Mouse (Mus musculus): Measurements from ENCODE around the gene Slc38a1. TPM values are rescaled to one million over a fixed set of nuclear protein-coding genes. Genes with fewer than 3 reads are reported as not detected.
"Not testable (repeated sequence)": the region's sequence is repeated elsewhere in the genome, so short reads cannot be mapped to it uniquely, and the experiment has no call there.

Slc38a1 gene
- polyA plus RNA-seq, 2 experiments: 50.4 to 57.7 TPM

DNA sequence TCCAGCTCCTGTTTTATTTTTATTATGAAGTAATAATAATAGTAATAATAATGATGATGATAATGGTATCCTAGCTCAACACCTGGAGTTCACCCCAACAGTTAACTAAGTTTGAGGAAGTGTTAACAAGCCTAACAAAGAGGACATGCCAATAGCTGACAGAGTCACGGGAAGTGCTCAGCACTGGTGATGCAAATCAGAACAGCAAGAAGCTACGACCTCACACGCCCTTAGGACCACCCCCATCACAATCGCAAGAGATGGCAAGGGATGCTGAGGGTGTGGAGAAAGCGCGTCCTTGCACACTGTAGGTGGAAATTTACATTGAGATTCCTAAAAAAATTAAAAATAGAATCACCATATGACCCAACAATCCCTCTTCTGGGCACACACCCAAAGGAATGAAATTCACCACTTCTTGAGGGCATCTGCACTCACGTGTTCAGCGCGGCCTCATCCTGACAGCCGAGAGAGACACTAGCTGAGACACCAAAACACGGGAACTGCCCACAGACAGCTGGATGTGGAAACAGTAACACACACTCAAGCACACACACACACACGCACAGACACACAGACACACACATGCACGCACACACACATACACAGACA lies 11.5 kb downstream of the Slc38a1 start:
- Histone ChIP-seq H3K4me3 (replicated peaks; ENCODE audit: low read length) (no peak overlapping the region), H3K27me3 (ENCODE audit: control insufficient read depth, insufficient read depth, low read length) (no peaks in the 10 kb centered on the region), H3K9me3 (ENCODE audit: control insufficient read depth, low read length) (no peaks in the 10 kb centered on the region), H3K4me2 (replicated peaks; ENCODE audit: low read depth, low read length, severe bottlenecking) (no peak overlapping the region), H3K9ac (ENCODE audit: low read depth, low read length, severe bottlenecking) (no peak overlapping the region), H3K27ac (replicated peaks; ENCODE audit: low read depth, low read length) (no peak overlapping the region), H3K36me3 (ENCODE audit: control insufficient read depth, insufficient read depth, low read length) (peaks cover 18% of the 10 kb centered on the region), H3K4me1 (ENCODE audit: control insufficient read depth, insufficient read depth, low read length) (peaks cover 3% of the 10 kb centered on the region; the same call in 1 of the 2 replicates)
- no peak for DNase-seq (ENCODE audit: low spot score)
- 82% methylated on average over 13 of the region's 13 CpGs for WGBS
- TF ChIP-seq POLR2A (IDR thresholded peaks at IDR 0.05; ENCODE audit: borderline replicate concordance, extremely low read depth, insufficient read depth, insufficient read length): no peak
- no peak for ATAC-seq (ENCODE audit: low FRiP score, low read depth)

DNA sequence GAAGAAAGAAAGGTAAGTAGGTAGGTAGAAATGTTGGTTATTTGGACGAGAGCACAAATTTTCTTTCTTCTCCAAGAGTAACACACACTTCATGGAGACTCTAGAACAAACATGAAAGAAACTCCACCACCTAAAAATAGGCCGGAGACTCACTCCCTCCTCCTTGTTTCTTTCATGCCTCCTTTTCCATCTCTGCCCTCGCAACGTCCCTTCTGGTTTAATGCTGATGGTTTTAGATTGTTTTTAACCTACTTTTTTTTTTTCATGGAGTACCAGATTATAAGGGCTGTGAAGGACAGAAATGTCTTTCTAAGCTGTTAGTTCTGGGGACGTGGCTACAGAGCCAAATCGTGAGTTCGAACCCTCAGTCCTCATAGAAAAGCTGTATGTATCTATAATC lies 14.5 kb downstream of the Slc38a1 start:
- no peaks in the 10 kb centered on the region for H3K9me3 ChIP-seq (ENCODE audit: control insufficient read depth, low read length)
- no peak overlapping the region for H3K9ac ChIP-seq (ENCODE audit: low read depth, low read length, severe bottlenecking)
- no peak for DNase-seq (ENCODE audit: low spot score)
- H3K27me3 ChIP-seq (ENCODE audit: control insufficient read depth, insufficient read depth, low read length): no peaks in the 10 kb centered on the region
- no peak overlapping the region for H3K27ac ChIP-seq (replicated peaks; ENCODE audit: low read depth, low read length)
- H3K36me3 ChIP-seq (ENCODE audit: control insufficient read depth, insufficient read depth, low read length): peaks cover 23% of the 10 kb centered on the region
- WGBS: 92% methylated on average over 7 of the region's 7 CpGs
- no peak for TF ChIP-seq POLR2A (IDR thresholded peaks at IDR 0.05; ENCODE audit: borderline replicate concordance, extremely low read depth, insufficient read depth, insufficient read length)
- no peaks in the 10 kb centered on the region for H3K4me1 ChIP-seq (ENCODE audit: control insufficient read depth, insufficient read depth, low read length)
- no peak for ATAC-seq (ENCODE audit: low FRiP score, low read depth)
- H3K4me2 ChIP-seq (replicated peaks; ENCODE audit: low read depth, low read length, severe bottlenecking): no peak overlapping the region
- H3K4me3 ChIP-seq (replicated peaks; ENCODE audit: low read length): no peak overlapping the region

GRCm38 (mm10) chr15:96626871-96627270 lies 15.8 kb downstream of the Slc38a1 start:
- no peak for DNase-seq (ENCODE audit: low spot score)
- Histone ChIP-seq H3K4me2 (replicated peaks; ENCODE audit: low read depth, low read length, severe bottlenecking) (no peak overlapping the region), H3K27ac (replicated peaks; ENCODE audit: low read depth, low read length) (no peak overlapping the region), H3K4me1 (ENCODE audit: control insufficient read depth, insufficient read depth, low read length) (no peaks in the 10 kb centered on the region), H3K36me3 (ENCODE audit: control insufficient read depth, insufficient read depth, low read length) (peaks cover 25% of the 10 kb centered on the region), H3K4me3 (replicated peaks; ENCODE audit: low read length) (no peak overlapping the region), H3K9me3 (ENCODE audit: control insufficient read depth, low read length) (no peaks in the 10 kb centered on the region; the same call in 1 of the 2 replicates), H3K27me3 (ENCODE audit: control insufficient read depth, insufficient read depth, low read length) (no peaks in the 10 kb centered on the region), H3K9ac (ENCODE audit: low read depth, low read length, severe bottlenecking) (no peak overlapping the region)
- no peak for ATAC-seq (ENCODE audit: low FRiP score, low read depth)
- 87% methylated on average over 5 of the region's 5 CpGs for WGBS
- no peak for TF ChIP-seq POLR2A (IDR thresholded peaks at IDR 0.05; ENCODE audit: borderline replicate concordance, extremely low read depth, insufficient read depth, insufficient read length)

- H3K4me3 ChIP-seq (replicated peaks; ENCODE audit: low read length); H3K4me1 ChIP-seq (ENCODE audit: control insufficient read depth, insufficient read depth, low read length); H3K27ac ChIP-seq (replicated peaks; ENCODE audit: low read depth, low read length); ATAC-seq (ENCODE audit: low FRiP score, low read depth); H3K9ac ChIP-seq (ENCODE audit: low read depth, low read length, severe bottlenecking); H3K27me3 ChIP-seq (ENCODE audit: control insufficient read depth, insufficient read depth, low read length); H3K4me2 ChIP-seq (replicated peaks; ENCODE audit: low read depth, low read length, severe bottlenecking); H3K9me3 ChIP-seq (ENCODE audit: control insufficient read depth, low read length); DNase-seq (ENCODE audit: low spot score): not testable (repeated sequence)
- H3K36me3 ChIP-seq (ENCODE audit: control insufficient read depth, insufficient read depth, low read length): peaks cover 39% of the 10 kb centered on the region
- 91% methylated on average over 9 of the region's 9 CpGs for WGBS
Measured at GRCm38 (mm10) chr15:96625012-96625411, 17.7 kb downstream of the Slc38a1 start.

DNA sequence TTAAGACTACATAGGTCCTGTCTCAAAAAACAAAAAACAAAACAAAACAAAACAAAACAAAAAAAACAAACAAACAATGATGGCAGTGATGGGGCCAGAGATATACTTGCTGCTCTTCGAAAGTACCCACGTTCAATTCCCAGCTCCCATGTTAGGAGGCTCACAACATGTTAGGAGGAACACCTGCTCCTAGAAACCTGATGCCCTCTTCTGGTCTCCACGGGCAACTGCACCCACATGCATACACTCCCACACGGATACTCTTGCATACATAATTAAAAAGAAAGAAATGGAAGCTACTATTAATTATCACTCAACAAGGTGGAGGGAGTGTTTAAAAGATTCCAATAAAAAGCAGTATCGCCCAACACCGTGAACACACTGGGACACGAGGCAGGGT lies 20.3 kb downstream of the Slc38a1 start:
- no peak overlapping the region for H3K27ac ChIP-seq (replicated peaks; ENCODE audit: low read depth, low read length)
- H3K27me3 ChIP-seq (ENCODE audit: control insufficient read depth, insufficient read depth, low read length): no peaks in the 10 kb centered on the region
- whole genome bisulfite sequencing: 97% methylated on average over 7 of the region's 7 CpGs
- H3K9ac ChIP-seq (ENCODE audit: low read depth, low read length, severe bottlenecking): no peak overlapping the region
- H3K4me3 ChIP-seq (replicated peaks; ENCODE audit: low read length): no peak overlapping the region
- no peaks in the 10 kb centered on the region for H3K4me1 ChIP-seq (ENCODE audit: control insufficient read depth, insufficient read depth, low read length)
- DNase-seq (ENCODE audit: low spot score) (no peak), ATAC-seq (ENCODE audit: low FRiP score, low read depth) (no peak)
- no peak overlapping the region for H3K4me2 ChIP-seq (replicated peaks; ENCODE audit: low read depth, low read length, severe bottlenecking)
- no peak for TF ChIP-seq POLR2A (IDR thresholded peaks at IDR 0.05; ENCODE audit: borderline replicate concordance, extremely low read depth, insufficient read depth, insufficient read length)
- H3K9me3 ChIP-seq (ENCODE audit: control insufficient read depth, low read length): no peaks in the 10 kb centered on the region; the same call in 1 of the 2 replicates
- peaks cover 54% of the 10 kb centered on the region for H3K36me3 ChIP-seq (ENCODE audit: control insufficient read depth, insufficient read depth, low read length)

DNA sequence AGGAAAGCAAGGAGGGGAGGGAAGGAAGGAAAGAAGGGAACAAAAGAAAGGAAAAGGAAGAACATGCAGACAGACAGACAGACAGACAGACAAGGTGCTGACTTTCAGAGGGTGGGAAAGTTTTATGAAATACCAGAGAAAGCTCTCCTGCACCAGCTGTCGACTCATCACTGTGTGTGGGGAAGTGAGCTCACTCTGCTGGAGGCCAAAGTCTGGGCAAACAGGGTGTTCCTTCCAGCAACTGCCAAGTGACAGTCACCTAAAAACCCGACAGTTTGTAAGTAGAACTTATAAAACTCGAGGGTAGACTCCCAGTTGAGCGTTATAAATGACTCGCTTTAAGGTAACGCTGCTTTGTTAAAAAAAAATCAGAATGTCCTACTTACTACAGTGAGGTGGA lies 21.0 kb downstream of the Slc38a1 start:
- TF ChIP-seq POLR2A (IDR thresholded peaks at IDR 0.05; ENCODE audit: borderline replicate concordance, extremely low read depth, insufficient read depth, insufficient read length): no peak
- Histone ChIP-seq H3K4me2 (replicated peaks; ENCODE audit: low read depth, low read length, severe bottlenecking) (no peak overlapping the region), H3K9me3 (ENCODE audit: control insufficient read depth, low read length) (no peaks in the 10 kb centered on the region; the same call in 1 of the 2 replicates), H3K27me3 (ENCODE audit: control insufficient read depth, insufficient read depth, low read length) (no peaks in the 10 kb centered on the region), H3K4me3 (replicated peaks; ENCODE audit: low read length) (no peak overlapping the region), H3K4me1 (ENCODE audit: control insufficient read depth, insufficient read depth, low read length) (no peaks in the 10 kb centered on the region), H3K36me3 (ENCODE audit: control insufficient read depth, insufficient read depth, low read length) (peaks cover 60% of the 10 kb centered on the region), H3K27ac (replicated peaks; ENCODE audit: low read depth, low read length) (no peak overlapping the region), H3K9ac (ENCODE audit: low read depth, low read length, severe bottlenecking) (no peak overlapping the region)
- ATAC-seq (ENCODE audit: low FRiP score, low read depth) (no peak), DNase-seq (ENCODE audit: low spot score) (no peak)
- 82% methylated on average over 6 of the region's 6 CpGs for WGBS
